Mouse (Mus musculus): Measurements from ENCODE around the gene Nfix.
A peak's percentile ranks its signal among the peaks of the same experiment; 100 is the strongest.

DNA sequence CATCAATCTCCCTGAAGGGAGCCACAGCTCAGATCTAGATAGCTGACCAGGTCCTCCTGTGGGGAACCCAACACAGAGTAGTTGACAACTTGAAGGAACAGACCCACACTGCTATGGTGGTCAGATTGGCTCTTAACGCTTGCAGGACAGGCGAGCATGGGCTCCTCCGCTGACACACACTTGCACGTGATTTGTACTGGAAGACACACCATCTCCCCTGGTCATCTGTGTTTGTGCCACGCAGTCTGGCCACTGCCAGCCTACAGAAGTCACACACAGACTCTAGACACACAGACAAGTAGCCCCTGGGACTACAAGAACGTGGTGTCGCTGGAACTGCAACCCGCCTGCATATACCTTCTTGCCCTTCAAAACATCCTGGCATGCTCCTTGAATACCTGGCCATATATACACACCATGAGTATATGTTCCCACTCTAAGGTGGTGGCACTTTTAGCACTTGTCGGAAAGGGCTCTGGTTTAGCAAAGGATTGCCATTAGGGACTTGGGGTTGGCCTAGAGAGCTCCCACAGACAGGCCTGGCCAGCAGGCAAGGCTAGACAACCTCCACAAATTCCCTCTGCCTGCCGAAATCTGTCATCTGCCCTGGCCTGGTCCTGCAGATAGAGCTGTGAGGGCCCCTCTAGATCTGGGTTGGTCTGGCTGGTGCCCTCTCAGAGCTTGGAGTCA, 1.6 kb downstream of the Nfix start:
- TF ChIP-seq POLR2A (IDR thresholded peaks at IDR 0.05; ENCODE audit: borderline replicate concordance, insufficient read depth, low read length) (peak; percentile 9; the same call in 1 of the 2 replicates), CTCF (IDR thresholded peaks at IDR 0.05; ENCODE audit: borderline replicate concordance, insufficient read depth, low read depth, low read length) (no peak)

Data from cerebellum, adult 2 months (tissue).